Mouse (Mus musculus) thymus, adult 2 months (tissue): ENCODE data around the gene Olfr1338.

Source experiments
- CTCF ChIP-seq: fragments of 200-500 bp; IDR thresholded peaks from 2 replicates; pipeline ENCODE4 v1.5.1; 2012; ENCODE audit warnings: mild to moderate bottlenecking, control low read depth, low read length, moderate library complexity, borderline replicate concordance; ENCODE audit not compliant: control insufficient read depth, poor library complexity, insufficient read depth; ENCODE audit errors: extremely low read depth
- POLR2A ChIP-seq: fragments of 200-500 bp; IDR thresholded peaks from 2 replicates; pipeline ENCODE4 v1.6.1; 2012; ENCODE audit warnings: mild to moderate bottlenecking, low read length, control low read depth, moderate library complexity; ENCODE audit not compliant: control insufficient read depth, poor library complexity, insufficient read depth; ENCODE audit errors: extremely low read depth

DNA sequence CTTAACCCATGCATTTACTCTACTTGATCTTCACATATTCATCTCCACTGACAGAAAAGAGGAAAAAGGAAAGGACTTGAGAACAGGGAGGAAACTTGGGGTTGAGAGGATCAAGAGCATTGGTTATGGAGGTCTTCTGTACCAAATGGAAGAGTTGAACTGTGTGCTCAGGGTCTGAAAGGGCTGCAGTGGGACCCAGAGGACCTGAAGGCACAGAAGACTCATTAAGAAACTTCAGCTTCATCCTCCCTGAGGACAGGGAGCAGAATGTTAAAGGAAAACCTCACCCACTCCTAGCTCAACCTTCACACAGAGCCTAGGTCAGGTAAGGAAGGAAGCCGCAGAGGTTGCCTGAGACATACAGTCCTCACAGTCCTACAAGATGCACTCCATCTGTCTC is 26.7 kb downstream of the Olfr1338 start, which contains the start of gene Olfr1339:
- no peak for TF ChIP-seq CTCF
- no peak for TF ChIP-seq POLR2A
